Mouse (Mus musculus) heart, embryonic 11.5 days (tissue): ENCODE measurements at regions not wholly inside any gene's neighbourhood (a gene's known extent, or its start where the extent isn't known, plus 50 kb on each side); places are given as distances from the start of the nearest gene placed in this dataset.

ENCODE experiments used
- ATAC-seq: fragments of 200-750 bp; cut with Nextera tagmentation; replicated peaks from 2 replicates; pipeline ENCODE4 v1.8.0; 2017; ENCODE audit warnings: moderate library complexity; ENCODE audit not compliant: insufficient number of reproducible peaks, low FRiP score, low TSS enrichment
- H3K27ac ChIP-seq: fragments of 300-500 bp; sonication (generic); 2 replicates; pipeline ENCODE4 v1.5.1; 2014; ENCODE audit warnings: mild to moderate bottlenecking, low read depth, low read length
- H3K27me3 ChIP-seq: fragments of 300-500 bp; sonication (generic); 2 replicates; pipeline ENCODE4 v1.6.1; 2014; ENCODE audit warnings: mild to moderate bottlenecking, low read length, mixed read lengths; ENCODE audit not compliant: control insufficient read depth, insufficient read depth
- H3K36me3 ChIP-seq: fragments of 300-500 bp; sonication (generic); 2 replicates; pipeline ENCODE4 v1.6.1; 2014; ENCODE audit warnings: mild to moderate bottlenecking, low read length, moderate library complexity, mixed read lengths; ENCODE audit not compliant: control insufficient read depth, insufficient read depth
- H3K4me1 ChIP-seq: fragments of 300-500 bp; sonication (generic); 2 replicates; pipeline ENCODE4 v1.6.1; 2014; ENCODE audit warnings: low read length; ENCODE audit not compliant: control insufficient read depth, insufficient read depth
- H3K4me2 ChIP-seq: fragments of 300-500 bp; sonication (generic); 2 replicates; pipeline ENCODE4 v1.6.1; 2014; ENCODE audit warnings: mild to moderate bottlenecking, moderate library complexity
- H3K4me3 ChIP-seq: fragments of 300-500 bp; sonication (generic); 2 replicates; pipeline ENCODE4 v1.5.1; 2014; ENCODE audit warnings: low read depth, low read length
- H3K9ac ChIP-seq: fragments of 300-500 bp; sonication (generic); 2 replicates; pipeline ENCODE4 v1.6.1; 2014; ENCODE audit warnings: mild to moderate bottlenecking, low read depth, low read length, moderate library complexity
- H3K9me3 ChIP-seq: fragments of 300-500 bp; sonication (generic); replicated peaks from 2 replicates; pipeline ENCODE4 v1.6.1; 2016; ENCODE audit warnings: low read length; ENCODE audit not compliant: control insufficient read depth
- WGBS: fragments of 180-500 bp; shearing (Covaris S2); extraction: QIAGEN DNeasy Blood & Tissue Kit; methylation state at CpG from one replicate; pipeline ENCODE4 v1.1.7; 2014; ENCODE audit not compliant: insufficient replicate concordance; 5-methylcytosine and 5-hydroxymethylcytosine counted together

- no peak overlapping the region for H3K4me3 ChIP-seq
- no peaks in the 10 kb centered on the region for H3K4me1 ChIP-seq
- H3K4me2 ChIP-seq = no peak overlapping the region
- WGBS = 76% methylated on average over 2 of the region's 2 CpGs
- no peaks in the 10 kb centered on the region for H3K36me3 ChIP-seq
- no peak overlapping the region for H3K27ac ChIP-seq
- ATAC-seq = no peak
- H3K9me3 ChIP-seq = no peaks in the 10 kb centered on the region
- no peak overlapping the region for H3K9ac ChIP-seq
- peaks cover 6% of the 10 kb centered on the region for H3K27me3 ChIP-seq
Observed at GRCm38 (mm10) chr4:154749996-154750395, 82.3 kb upstream of the Actrt2 start.

DNA sequence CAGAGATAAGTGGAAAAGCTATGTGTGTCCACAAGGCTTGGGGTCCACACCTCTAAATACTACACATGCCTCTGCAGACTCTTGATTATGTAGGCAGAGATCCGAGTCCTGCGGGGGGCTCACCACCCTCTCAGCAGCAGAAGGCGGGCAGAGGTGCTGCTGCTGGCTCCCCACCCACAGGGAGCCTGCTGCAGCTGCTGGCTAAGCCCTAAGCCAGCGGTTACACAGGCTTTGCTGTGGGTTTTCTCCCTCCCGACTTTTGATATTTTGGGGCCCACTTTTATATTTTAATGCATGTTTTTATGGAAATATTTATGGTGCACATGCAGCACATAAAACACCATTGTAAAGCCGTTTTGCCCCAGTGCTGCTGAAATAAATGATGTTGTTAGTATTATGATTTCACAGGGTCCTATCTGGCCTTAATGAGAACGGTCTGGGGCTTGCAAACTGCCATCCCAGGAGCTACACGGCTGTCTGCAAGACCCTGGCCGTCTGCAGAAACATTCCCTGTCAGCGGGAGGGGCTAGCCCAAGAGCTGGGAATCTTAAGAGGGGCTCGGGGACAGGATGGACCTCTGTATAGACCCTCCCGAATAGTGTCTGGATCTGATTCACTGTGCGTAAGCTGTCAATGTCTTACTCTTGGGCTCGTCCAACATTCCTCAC is 82.9 kb upstream of the Actrt2 start:
- no peaks in the 10 kb centered on the region for H3K36me3 ChIP-seq
- no peaks in the 10 kb centered on the region for H3K4me1 ChIP-seq
- H3K9ac ChIP-seq = no peak overlapping the region
- no peak overlapping the region for H3K27ac ChIP-seq
- H3K9me3 ChIP-seq = no peaks in the 10 kb centered on the region
- ATAC-seq = no peak
- H3K27me3 ChIP-seq = peaks cover 6% of the 10 kb centered on the region
- H3K4me2 ChIP-seq = no peak overlapping the region
- H3K4me3 ChIP-seq = no peak overlapping the region
- 59% methylated on average over 14 of the region's 14 CpGs for WGBS

- Histone ChIP-seq H3K36me3 (no peaks in the 10 kb centered on the region), H3K9ac (no peak overlapping the region), H3K27me3 (peaks cover 6% of the 10 kb centered on the region), H3K4me2 (no peak overlapping the region), H3K4me1 (no peaks in the 10 kb centered on the region), H3K4me3 (no peak overlapping the region), H3K9me3 (no peaks in the 10 kb centered on the region), H3K27ac (no peak overlapping the region)
- no peak for ATAC-seq
- WGBS = 74% methylated on average over 8 of the region's 8 CpGs
Observed at GRCm38 (mm10) chr4:154754445-154754844, 82.8 kb upstream of the Ttc34 start.

DNA sequence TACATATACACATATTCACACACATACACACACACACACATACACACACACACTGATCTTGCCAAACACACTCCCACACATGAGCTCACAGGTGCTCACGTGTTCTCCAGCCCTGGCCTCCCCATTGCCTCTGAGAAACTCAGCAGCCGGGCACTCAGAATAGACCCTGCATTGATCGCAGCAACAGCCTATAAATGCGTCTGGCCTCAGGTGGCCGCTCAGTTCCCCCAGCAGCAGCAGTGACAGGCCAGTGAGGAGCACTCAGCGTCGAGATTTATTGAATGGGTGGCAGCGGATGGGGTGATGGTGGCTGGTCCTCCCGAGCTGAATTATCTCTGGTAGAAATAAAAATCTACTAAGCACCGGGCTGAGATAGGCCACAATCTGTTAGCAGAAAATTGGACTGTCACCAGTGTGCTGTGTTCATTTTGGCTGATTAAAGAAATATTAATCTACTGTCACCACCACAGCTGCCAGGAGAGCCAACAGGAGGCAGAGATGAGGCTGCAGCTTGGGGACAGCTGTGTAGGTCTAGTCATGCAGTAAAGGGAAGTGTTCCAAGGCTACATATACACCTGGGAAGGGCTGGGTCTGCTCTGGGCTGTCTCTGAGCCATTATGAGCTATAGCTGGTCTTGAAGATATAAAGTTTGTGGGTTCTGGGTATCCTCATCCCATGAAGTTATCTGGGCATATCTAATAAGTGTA is 80.4 kb upstream of the Ttc34 start:
- H3K9me3 ChIP-seq = no peaks in the 10 kb centered on the region
- no peak overlapping the region for H3K4me3 ChIP-seq
- no peak overlapping the region for H3K9ac ChIP-seq
- H3K27ac ChIP-seq = no peak overlapping the region
- H3K36me3 ChIP-seq = no peaks in the 10 kb centered on the region
- no peak overlapping the region for H3K4me2 ChIP-seq
- 0 out of 2 replicates have a peak, but pooled peaks cover 2% of the 10 kb centered on the region for H3K27me3 ChIP-seq
- H3K4me1 ChIP-seq = peaks cover 5% of the 10 kb centered on the region; the same call in 1 of the 2 replicates
- WGBS = 75% methylated on average over 10 of the region's 10 CpGs
- no peak for ATAC-seq

DNA sequence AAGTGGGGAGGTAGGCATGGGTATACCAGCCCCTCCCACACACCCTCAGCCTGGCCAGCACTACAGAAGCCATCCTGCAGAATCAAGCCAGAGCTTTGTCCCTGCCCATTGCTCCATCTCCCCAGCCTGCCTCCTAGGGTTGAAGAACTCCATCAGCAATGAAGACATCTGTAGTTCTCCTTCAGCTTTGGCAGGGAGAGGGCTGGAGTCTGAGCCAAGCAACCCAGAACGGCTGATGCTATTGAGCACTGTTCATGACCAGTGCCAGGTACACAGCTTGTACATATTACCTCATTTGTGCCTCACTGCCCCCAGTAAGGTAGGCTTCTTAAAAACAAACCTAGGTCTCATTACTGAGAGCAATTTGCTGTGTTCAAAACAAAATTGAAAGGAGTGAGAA is 77.4 kb upstream of the Ttc34 start:
- Histone ChIP-seq H3K4me2 (no peak overlapping the region), H3K9ac (no peak overlapping the region), H3K4me1 (peaks cover 5% of the 10 kb centered on the region; the same call in 1 of the 2 replicates), H3K36me3 (no peaks in the 10 kb centered on the region), H3K27me3 (0 out of 2 replicates have a peak, but pooled peaks cover 2% of the 10 kb centered on the region), H3K9me3 (no peaks in the 10 kb centered on the region), H3K4me3 (no peak overlapping the region), H3K27ac (no peak overlapping the region)
- 76% methylated on average over 1 of the region's 1 CpGs for WGBS
- no peak for ATAC-seq

GRCm38 (mm10) chr4:154764238-154764637 is 73.0 kb upstream of the Ttc34 start:
- peaks cover 5% of the 10 kb centered on the region; the same call in 1 of the 2 replicates for H3K4me1 ChIP-seq
- H3K27ac ChIP-seq = no peak overlapping the region
- no peaks in the 10 kb centered on the region for H3K36me3 ChIP-seq
- no peak overlapping the region for H3K4me3 ChIP-seq
- 0 out of 2 replicates have a peak, but pooled peaks cover 2% of the 10 kb centered on the region for H3K27me3 ChIP-seq
- H3K4me2 ChIP-seq = no peak overlapping the region
- H3K9ac ChIP-seq = no peak overlapping the region
- no peaks in the 10 kb centered on the region for H3K9me3 ChIP-seq
- no peak for ATAC-seq
- 59% methylated on average over 6 of the region's 6 CpGs for WGBS

DNA sequence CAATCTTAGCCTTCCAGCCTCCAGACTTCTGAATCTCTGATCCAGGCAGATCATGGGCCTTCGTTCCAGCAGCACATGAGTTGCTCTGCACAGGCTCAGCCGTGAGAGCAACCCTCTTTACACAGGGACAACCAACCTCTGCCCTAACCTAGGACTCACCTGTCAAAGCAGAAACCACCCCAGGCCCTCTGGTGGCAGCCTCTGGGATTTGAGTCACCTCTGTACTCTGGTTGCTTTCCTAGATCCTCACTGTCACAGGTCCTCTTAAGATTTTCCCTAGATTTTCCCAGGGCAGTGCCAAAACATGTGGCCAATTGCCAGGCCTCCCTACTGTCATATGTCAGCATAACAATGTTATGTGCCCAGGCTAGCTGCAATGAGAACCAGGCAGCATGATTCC is 71.1 kb upstream of the Ttc34 start:
- Histone ChIP-seq H3K36me3 (no peaks in the 10 kb centered on the region), H3K9me3 (no peaks in the 10 kb centered on the region), H3K4me1 (peaks cover under 1% of the 10 kb centered on the region; the same call in 1 of the 2 replicates), H3K9ac (no peak overlapping the region), H3K4me3 (no peak overlapping the region), H3K27me3 (0 out of 2 replicates have a peak, but pooled peaks cover under 1% of the 10 kb centered on the region), H3K4me2 (no peak overlapping the region), H3K27ac (no peak overlapping the region)
- 56% methylated on average over 2 of the region's 2 CpGs for WGBS
- ATAC-seq = no peak

GRCm38 (mm10) chr4:154771330-154772076 is 65.8 kb upstream of the Ttc34 start:
- no peaks in the 10 kb centered on the region for H3K9me3 ChIP-seq
- no peak overlapping the region for H3K9ac ChIP-seq
- H3K4me1 ChIP-seq = no peaks in the 10 kb centered on the region
- no peaks in the 10 kb centered on the region for H3K27me3 ChIP-seq
- ATAC-seq = no peak
- H3K27ac ChIP-seq = no peak overlapping the region
- no peaks in the 10 kb centered on the region for H3K36me3 ChIP-seq
- no peak overlapping the region for H3K4me3 ChIP-seq
- H3K4me2 ChIP-seq = no peak overlapping the region
- WGBS = 64% methylated on average over 25 of the region's 25 CpGs
